Mouse (Mus musculus): ENCODE measurements around the gene Pdzk1. TPM values are rescaled to one million over a fixed set of nuclear protein-coding genes. Genes with fewer than 3 reads are reported as not detected.

The Pdzk1 gene
- polyA plus RNA-seq, 1 experiment from 2014 or later: 0.21 TPM

GRCm38 (mm10) chr3:96828308-96828864 lies 698 bp upstream of the Pdzk1 start:
- Histone ChIP-seq H3K27ac (replicated peaks) (no peak overlapping the region), H3K9ac (ENCODE audit: low read length) (no peak overlapping the region), H3K4me3 (ENCODE audit: low read depth, low read length) (no peak overlapping the region), H3K27me3 (ENCODE audit: control insufficient read depth, insufficient read depth, low read length) (no peaks in the 10 kb centered on the region), H3K4me1 (replicated peaks; ENCODE audit: control insufficient read depth, insufficient read depth) (no peaks in the 10 kb centered on the region), H3K4me2 (replicated peaks; ENCODE audit: low read depth) (no peak overlapping the region), H3K9me3 (ENCODE audit: control insufficient read depth, low read length) (no peaks in the 10 kb centered on the region), H3K36me3 (ENCODE audit: control insufficient read depth, insufficient read depth, low read length) (no peaks in the 10 kb centered on the region)
- ATAC-seq (ENCODE audit: low FRiP score, low TSS enrichment) (no peak), DNase-seq (ENCODE audit: low spot score) (no peak)
- TF ChIP-seq EP300 (optimal IDR thresholded peaks at IDR 0.05): no peak
- no peak for TF ChIP-seq CTCF (IDR thresholded peaks at IDR 0.05; ENCODE audit: low read depth)
- WGBS: 34% methylated on average over 15 of the region's 15 CpGs

GRCm38 (mm10) chr3:96829856-96830255 lies 772 bp downstream of the Pdzk1 start:
- Histone ChIP-seq H3K36me3 (ENCODE audit: control insufficient read depth, insufficient read depth, low read length) (no peaks in the 10 kb centered on the region), H3K27ac (replicated peaks) (no peak overlapping the region), H3K4me3 (ENCODE audit: low read depth, low read length) (no peak overlapping the region), H3K9me3 (ENCODE audit: control insufficient read depth, low read length) (no peaks in the 10 kb centered on the region), H3K9ac (ENCODE audit: low read length) (no peak overlapping the region), H3K27me3 (ENCODE audit: control insufficient read depth, insufficient read depth, low read length) (no peaks in the 10 kb centered on the region), H3K4me1 (replicated peaks; ENCODE audit: control insufficient read depth, insufficient read depth) (no peaks in the 10 kb centered on the region), H3K4me2 (replicated peaks; ENCODE audit: low read depth) (no peak overlapping the region)
- no peak for ATAC-seq (ENCODE audit: low FRiP score, low TSS enrichment)
- DNase-seq (ENCODE audit: low spot score): no peak
- 82% methylated on average over 10 of the region's 10 CpGs for WGBS
- TF ChIP-seq CTCF (IDR thresholded peaks at IDR 0.05; ENCODE audit: low read depth): no peak
- no peak for TF ChIP-seq EP300 (optimal IDR thresholded peaks at IDR 0.05)

GRCm38 (mm10) chr3:96832930-96833329 lies 3.8 kb downstream of the Pdzk1 start:
- no peak overlapping the region for H3K4me2 ChIP-seq (replicated peaks; ENCODE audit: low read depth)
- H3K36me3 ChIP-seq (ENCODE audit: control insufficient read depth, insufficient read depth, low read length): no peaks in the 10 kb centered on the region
- H3K4me3 ChIP-seq (ENCODE audit: low read depth, low read length): no peak overlapping the region
- ATAC-seq (ENCODE audit: low FRiP score, low TSS enrichment): no peak
- DNase-seq (ENCODE audit: low spot score): no peak
- WGBS: 43% methylated on average over 5 of the region's 5 CpGs
- no peaks in the 10 kb centered on the region for H3K9me3 ChIP-seq (ENCODE audit: control insufficient read depth, low read length)
- no peak for TF ChIP-seq CTCF (IDR thresholded peaks at IDR 0.05; ENCODE audit: low read depth)
- TF ChIP-seq EP300 (optimal IDR thresholded peaks at IDR 0.05): no peak
- no peaks in the 10 kb centered on the region for H3K4me1 ChIP-seq (replicated peaks; ENCODE audit: control insufficient read depth, insufficient read depth)
- no peak overlapping the region for H3K27ac ChIP-seq (replicated peaks)
- no peaks in the 10 kb centered on the region for H3K27me3 ChIP-seq (ENCODE audit: control insufficient read depth, insufficient read depth, low read length)
- no peak overlapping the region for H3K9ac ChIP-seq (ENCODE audit: low read length)

- Histone ChIP-seq H3K9ac (ENCODE audit: low read length) (no peak overlapping the region), H3K4me1 (replicated peaks; ENCODE audit: control insufficient read depth, insufficient read depth) (no peaks in the 10 kb centered on the region), H3K27ac (replicated peaks) (no peak overlapping the region), H3K9me3 (ENCODE audit: control insufficient read depth, low read length) (no peaks in the 10 kb centered on the region), H3K4me2 (replicated peaks; ENCODE audit: low read depth) (no peak overlapping the region), H3K27me3 (ENCODE audit: control insufficient read depth, insufficient read depth, low read length) (no peaks in the 10 kb centered on the region), H3K4me3 (ENCODE audit: low read depth, low read length) (no peak overlapping the region), H3K36me3 (ENCODE audit: control insufficient read depth, insufficient read depth, low read length) (no peaks in the 10 kb centered on the region)
- no peak for ATAC-seq (ENCODE audit: low FRiP score, low TSS enrichment)
- WGBS: 68% methylated on average over 7 of the region's 7 CpGs
- no peak for TF ChIP-seq CTCF (IDR thresholded peaks at IDR 0.05; ENCODE audit: low read depth)
- TF ChIP-seq EP300 (optimal IDR thresholded peaks at IDR 0.05): no peak
- DNase-seq (ENCODE audit: low spot score): no peak
These were observed 5.7 kb downstream of the Pdzk1 start for GRCm38 (mm10) chr3:96834587-96835348.

GRCm38 (mm10) chr3:96836414-96836813 lies 7.3 kb downstream of the Pdzk1 start:
- Histone ChIP-seq H3K9me3 (ENCODE audit: control insufficient read depth, low read length) (no peaks in the 10 kb centered on the region), H3K36me3 (ENCODE audit: control insufficient read depth, insufficient read depth, low read length) (no peaks in the 10 kb centered on the region), H3K4me2 (replicated peaks; ENCODE audit: low read depth) (no peak overlapping the region), H3K4me3 (ENCODE audit: low read depth, low read length) (no peak overlapping the region), H3K27ac (replicated peaks) (no peak overlapping the region), H3K9ac (ENCODE audit: low read length) (no peak overlapping the region), H3K4me1 (replicated peaks; ENCODE audit: control insufficient read depth, insufficient read depth) (no peaks in the 10 kb centered on the region), H3K27me3 (ENCODE audit: control insufficient read depth, insufficient read depth, low read length) (no peaks in the 10 kb centered on the region)
- WGBS: 45% methylated on average over 2 of the region's 2 CpGs
- TF ChIP-seq EP300 (optimal IDR thresholded peaks at IDR 0.05): no peak
- no peak for TF ChIP-seq CTCF (IDR thresholded peaks at IDR 0.05; ENCODE audit: low read depth)
- DNase-seq (ENCODE audit: low spot score) (no peak), ATAC-seq (ENCODE audit: low FRiP score, low TSS enrichment) (no peak)

- Histone ChIP-seq H3K36me3 (ENCODE audit: control insufficient read depth, insufficient read depth, low read length) (no peaks in the 10 kb centered on the region), H3K4me2 (replicated peaks; ENCODE audit: low read depth) (no peak overlapping the region), H3K9me3 (ENCODE audit: control insufficient read depth, low read length) (no peaks in the 10 kb centered on the region), H3K27me3 (ENCODE audit: control insufficient read depth, insufficient read depth, low read length) (no peaks in the 10 kb centered on the region), H3K4me1 (replicated peaks; ENCODE audit: control insufficient read depth, insufficient read depth) (no peaks in the 10 kb centered on the region), H3K27ac (replicated peaks) (no peak overlapping the region), H3K9ac (ENCODE audit: low read length) (no peak overlapping the region), H3K4me3 (ENCODE audit: low read depth, low read length) (no peak overlapping the region)
- DNase-seq (ENCODE audit: low spot score) (no peak), ATAC-seq (ENCODE audit: low FRiP score, low TSS enrichment) (no peak)
- TF ChIP-seq EP300 (optimal IDR thresholded peaks at IDR 0.05) (no peak), CTCF (IDR thresholded peaks at IDR 0.05; ENCODE audit: low read depth) (no peak)
- WGBS: 61% methylated on average over 7 of the region's 7 CpGs
These were observed 10.0 kb downstream of the Pdzk1 start for GRCm38 (mm10) chr3:96838996-96839645.
